Mouse (Mus musculus): ENCODE results near the gene Mettl7a2. TPM values are rescaled to one million over a fixed set of nuclear protein-coding genes. Genes with fewer than 3 reads are reported as not detected.
"Not testable (repeated sequence)": the region's sequence is repeated elsewhere in the genome, so short reads cannot be mapped to it uniquely, and the experiment has no call there.

Mettl7a2 gene
- not detected in 2 replicates for polyA plus RNA-seq (2014; fragmentation: Nextera tagmentation; extraction: Ambion mirVana)

- Histone ChIP-seq H3K36me3 (ENCODE audit: control insufficient read depth, insufficient read depth, low read length) (no peaks in the 10 kb centered on the region), H3K4me3 (ENCODE audit: low read depth, low read length) (no peak within 1 kb of the TSS), H3K4me1 (ENCODE audit: control insufficient read depth, insufficient read depth, low read length) (no peaks in the 10 kb centered on the region), H3K27ac (replicated peaks; ENCODE audit: low read depth, low read length) (no peak within 1 kb of the TSS), H3K9ac (ENCODE audit: low read depth, low read length) (no peak within 1 kb of the TSS), H3K4me2 (ENCODE audit: low read depth, low read length) (no peak within 1 kb of the TSS), H3K9me3 (ENCODE audit: control insufficient read depth, low read length) (no peaks in the 10 kb centered on the region), H3K27me3 (replicated peaks; ENCODE audit: control insufficient read depth, insufficient read depth, low read length) (no peaks in the 10 kb centered on the region)
- ATAC-seq (ENCODE audit: low read depth) (no peak), DNase-seq (ENCODE audit: low spot score) (no peak)
- 56% methylated on average over 10 of the region's 10 CpGs for whole genome bisulfite sequencing
Observed at GRCm38 (mm10) chr15:100352711-100353250, at the start of gene Mettl7a2, which contains the start of gene Methig1. Gene Mettl7a2 (plus strand): TSS chr15:100353200. Gene Methig1 (plus strand): TSS chr15:100353149.

- no peaks in the 10 kb centered on the region for H3K36me3 ChIP-seq (ENCODE audit: control insufficient read depth, insufficient read depth, low read length)
- ATAC-seq (ENCODE audit: low read depth), result no peak
- WGBS, result 46% methylated on average over 8 of the region's 8 CpGs
- no peak for DNase-seq (ENCODE audit: low spot score)
- H3K9me3 ChIP-seq (ENCODE audit: control insufficient read depth, low read length), result no peaks in the 10 kb centered on the region
- no peaks in the 10 kb centered on the region for H3K27me3 ChIP-seq (replicated peaks; ENCODE audit: control insufficient read depth, insufficient read depth, low read length)
- 0 out of 2 replicates have a peak, but pooled peaks cover 4% of the 10 kb centered on the region for H3K4me1 ChIP-seq (ENCODE audit: control insufficient read depth, insufficient read depth, low read length)
- H3K4me3 ChIP-seq (ENCODE audit: low read depth, low read length), result peak overlapping the region; percentile 53
- peak overlapping the region; percentile 70; the same call in 1 of the 2 replicates for H3K9ac ChIP-seq (ENCODE audit: low read depth, low read length)
- H3K27ac ChIP-seq (replicated peaks; ENCODE audit: low read depth, low read length), result peak overlapping the region; percentile 84; the same call in 1 of the 2 replicates
- peak overlapping the region; percentile 71 for H3K4me2 ChIP-seq (ENCODE audit: low read depth, low read length)
Observed at GRCm38 (mm10) chr15:100303428-100304018, 49.5 kb upstream of the Mettl7a2 start.

- H3K9ac ChIP-seq (ENCODE audit: low read depth, low read length), result peak within 1 kb of the TSS; percentile 70
- peak within 1 kb of the TSS; percentile 84 for H3K27ac ChIP-seq (replicated peaks; ENCODE audit: low read depth, low read length)
- DNase-seq (ENCODE audit: low spot score) (peak; percentile 93), ATAC-seq (ENCODE audit: low read depth) (peak; percentile 66)
- 3% methylated on average over 18 of the region's 30 CpGs for WGBS
- no peaks in the 10 kb centered on the region for H3K9me3 ChIP-seq (ENCODE audit: control insufficient read depth, low read length)
- H3K36me3 ChIP-seq (ENCODE audit: control insufficient read depth, insufficient read depth, low read length), result no peaks in the 10 kb centered on the region
- H3K4me1 ChIP-seq (ENCODE audit: control insufficient read depth, insufficient read depth, low read length), result 0 out of 2 replicates have a peak, but pooled peaks cover 4% of the 10 kb centered on the region
- no peaks in the 10 kb centered on the region for H3K27me3 ChIP-seq (replicated peaks; ENCODE audit: control insufficient read depth, insufficient read depth, low read length)
- peak within 1 kb of the TSS; percentile 53 for H3K4me3 ChIP-seq (ENCODE audit: low read depth, low read length)
- H3K4me2 ChIP-seq (ENCODE audit: low read depth, low read length), result peak within 1 kb of the TSS; percentile 71
Observed at GRCm38 (mm10) chr15:100304019-100304991, 48.7 kb upstream of the Mettl7a2 start, which contains the start of gene Mettl7a1. Gene Mettl7a1 (plus strand): TSS chr15:100304140.

GRCm38 (mm10) chr15:100306201-100306600 lies 46.8 kb upstream of the Mettl7a2 start:
- WGBS, result 66% methylated on average over 2 of the region's 2 CpGs
- ATAC-seq (ENCODE audit: low read depth), result no peak
- no peak for DNase-seq (ENCODE audit: low spot score)
- H3K27ac ChIP-seq (replicated peaks; ENCODE audit: low read depth, low read length), result no peak overlapping the region
- H3K27me3 ChIP-seq (replicated peaks; ENCODE audit: control insufficient read depth, insufficient read depth, low read length), result no peaks in the 10 kb centered on the region
- no peak overlapping the region for H3K4me3 ChIP-seq (ENCODE audit: low read depth, low read length)
- H3K36me3 ChIP-seq (ENCODE audit: control insufficient read depth, insufficient read depth, low read length), result no peaks in the 10 kb centered on the region
- H3K4me2 ChIP-seq (ENCODE audit: low read depth, low read length), result no peak overlapping the region
- no peak overlapping the region for H3K9ac ChIP-seq (ENCODE audit: low read depth, low read length)
- 0 out of 2 replicates have a peak, but pooled peaks cover 4% of the 10 kb centered on the region for H3K4me1 ChIP-seq (ENCODE audit: control insufficient read depth, insufficient read depth, low read length)
- no peaks in the 10 kb centered on the region for H3K9me3 ChIP-seq (ENCODE audit: control insufficient read depth, low read length)

- not testable (repeated sequence) for H3K27ac ChIP-seq (replicated peaks; ENCODE audit: low read depth, low read length); H3K4me2 ChIP-seq (ENCODE audit: low read depth, low read length); H3K36me3 ChIP-seq (ENCODE audit: control insufficient read depth, insufficient read depth, low read length); H3K9ac ChIP-seq (ENCODE audit: low read depth, low read length); H3K27me3 ChIP-seq (replicated peaks; ENCODE audit: control insufficient read depth, insufficient read depth, low read length); H3K4me3 ChIP-seq (ENCODE audit: low read depth, low read length); H3K4me1 ChIP-seq (ENCODE audit: control insufficient read depth, insufficient read depth, low read length); H3K9me3 ChIP-seq (ENCODE audit: control insufficient read depth, low read length)
- peak; percentile 50; the same call in 1 of the 2 replicates for ATAC-seq (ENCODE audit: low read depth)
- WGBS, result 38% methylated on average over 8 of the region's 11 CpGs
- DNase-seq (ENCODE audit: low spot score), result peak; percentile 58
Observed at GRCm38 (mm10) chr15:100307438-100308096, 45.4 kb upstream of the Mettl7a2 start.

GRCm38 (mm10) chr15:100312346-100312745 lies 40.7 kb upstream of the Mettl7a2 start:
- H3K4me2 ChIP-seq (ENCODE audit: low read depth, low read length), result no peak overlapping the region
- H3K9ac ChIP-seq (ENCODE audit: low read depth, low read length), result no peak overlapping the region
- DNase-seq (ENCODE audit: low spot score), result no peak
- H3K9me3 ChIP-seq (ENCODE audit: control insufficient read depth, low read length), result no peaks in the 10 kb centered on the region
- no peak overlapping the region for H3K27ac ChIP-seq (replicated peaks; ENCODE audit: low read depth, low read length)
- 0 out of 2 replicates have a peak, but pooled peaks cover 3% of the 10 kb centered on the region for H3K36me3 ChIP-seq (ENCODE audit: control insufficient read depth, insufficient read depth, low read length)
- no peaks in the 10 kb centered on the region for H3K27me3 ChIP-seq (replicated peaks; ENCODE audit: control insufficient read depth, insufficient read depth, low read length)
- no peak overlapping the region for H3K4me3 ChIP-seq (ENCODE audit: low read depth, low read length)
- WGBS, result 87% methylated on average over 2 of the region's 2 CpGs
- ATAC-seq (ENCODE audit: low read depth), result no peak
- no peaks in the 10 kb centered on the region for H3K4me1 ChIP-seq (ENCODE audit: control insufficient read depth, insufficient read depth, low read length)

GRCm38 (mm10) chr15:100314448-100315145 lies 38.4 kb upstream of the Mettl7a2 start:
- DNase-seq (ENCODE audit: low spot score) (no peak), ATAC-seq (ENCODE audit: low read depth) (no peak)
- Histone ChIP-seq H3K4me3 (ENCODE audit: low read depth, low read length) (no peak overlapping the region), H3K36me3 (ENCODE audit: control insufficient read depth, insufficient read depth, low read length) (0 out of 2 replicates have a peak, but pooled peaks cover 3% of the 10 kb centered on the region), H3K4me1 (ENCODE audit: control insufficient read depth, insufficient read depth, low read length) (no peaks in the 10 kb centered on the region), H3K27me3 (replicated peaks; ENCODE audit: control insufficient read depth, insufficient read depth, low read length) (no peaks in the 10 kb centered on the region), H3K9ac (ENCODE audit: low read depth, low read length) (no peak overlapping the region), H3K4me2 (ENCODE audit: low read depth, low read length) (no peak overlapping the region), H3K27ac (replicated peaks; ENCODE audit: low read depth, low read length) (no peak overlapping the region), H3K9me3 (ENCODE audit: control insufficient read depth, low read length) (no peaks in the 10 kb centered on the region)
- 95% methylated on average over 5 of the region's 5 CpGs for WGBS

Measured in embryonic facial prominence, embryonic 14.5 days (tissue).